Mouse (Mus musculus): ENCODE data around the gene Tiam1.

Gene Tiam1

GRCm38 (mm10) chr16:89883897-89884296 lies 259.7 kb downstream of the Tiam1 start:
- no peak for DNase-seq (ENCODE audit: low read depth, low spot score)

GRCm38 (mm10) chr16:89882477-89883234 lies 260.9 kb downstream of the Tiam1 start:
- no peak for DNase-seq (ENCODE audit: low read depth, low spot score)

- DNase-seq (ENCODE audit: low read depth, low spot score) = no peak
Observed at GRCm38 (mm10) chr16:89877206-89877605, 266.4 kb downstream of the Tiam1 start.

GRCm38 (mm10) chr16:89876079-89876478 lies 267.5 kb downstream of the Tiam1 start:
- no peak for DNase-seq (ENCODE audit: low read depth, low spot score)

GRCm38 (mm10) chr16:89874012-89874704 lies 269.4 kb downstream of the Tiam1 start:
- no peak for DNase-seq (ENCODE audit: low read depth, low spot score)

- no peak for DNase-seq (ENCODE audit: low read depth, low spot score)
Observed at GRCm38 (mm10) chr16:89872011-89872942, 271.3 kb downstream of the Tiam1 start.

- DNase-seq (ENCODE audit: low read depth, low spot score) = no peak
Observed at GRCm38 (mm10) chr16:89871382-89871781, 272.2 kb downstream of the Tiam1 start.

- no peak for DNase-seq (ENCODE audit: low read depth, low spot score)
Observed at GRCm38 (mm10) chr16:89870059-89870458, 273.5 kb downstream of the Tiam1 start.

- no peak for DNase-seq (ENCODE audit: low read depth, low spot score)
Observed at GRCm38 (mm10) chr16:89868502-89868901, 275.1 kb downstream of the Tiam1 start.

- DNase-seq (ENCODE audit: low read depth, low spot score) = no peak
Observed at GRCm38 (mm10) chr16:89867212-89867829, 276.2 kb downstream of the Tiam1 start.

- no peak for DNase-seq (ENCODE audit: low read depth, low spot score)
Observed at GRCm38 (mm10) chr16:89865136-89865535, 278.4 kb downstream of the Tiam1 start.

- no peak for DNase-seq (ENCODE audit: low read depth, low spot score)
Observed at GRCm38 (mm10) chr16:89864710-89865109, 278.9 kb downstream of the Tiam1 start.

- DNase-seq (ENCODE audit: low read depth, low spot score) = peak; percentile 58
Observed at GRCm38 (mm10) chr16:89863264-89863663, 280.3 kb downstream of the Tiam1 start.

GRCm38 (mm10) chr16:89861531-89861930 lies 282.0 kb downstream of the Tiam1 start:
- no peak for DNase-seq (ENCODE audit: low read depth, low spot score)

- DNase-seq (ENCODE audit: low read depth, low spot score) = no peak
Observed at GRCm38 (mm10) chr16:89860708-89861107, 282.9 kb downstream of the Tiam1 start.

- DNase-seq (ENCODE audit: low read depth, low spot score) = no peak
Observed at GRCm38 (mm10) chr16:89857666-89858065, 285.9 kb downstream of the Tiam1 start.

- DNase-seq (ENCODE audit: low read depth, low spot score) = no peak
Observed at GRCm38 (mm10) chr16:89854731-89855130, 288.8 kb downstream of the Tiam1 start.

- DNase-seq (ENCODE audit: low read depth, low spot score) = no peak
Observed at GRCm38 (mm10) chr16:89851333-89851732, 292.2 kb downstream of the Tiam1 start.

- DNase-seq (ENCODE audit: low read depth, low spot score) = no peak
Observed at GRCm38 (mm10) chr16:89848651-89849597, 294.6 kb downstream of the Tiam1 start.

- DNase-seq (ENCODE audit: low read depth, low spot score) = no peak
Observed at GRCm38 (mm10) chr16:89848179-89848578, 295.4 kb downstream of the Tiam1 start.
